Mouse (Mus musculus) E14TG2a.4 (cell line): Measurements from ENCODE around the gene Rbpj.
A peak's percentile ranks its signal among the peaks of the same experiment; 100 is the strongest.

Source experiments
- H3K27me3 ChIP-seq: 2 replicates; pipeline ENCODE4 v1.6.1; 2014; ENCODE audit warnings: low read length, control low read depth; ENCODE audit not compliant: insufficient read depth
- H3K36me3 ChIP-seq: 2 replicates; pipeline ENCODE4 v1.6.1; 2014; ENCODE audit warnings: low read length, control low read depth; ENCODE audit not compliant: insufficient read depth
- H3K4me1 ChIP-seq: replicated peaks from 2 replicates; pipeline ENCODE4 v1.6.1; 2014; ENCODE audit warnings: low read depth, low read length, control low read depth
- H3K4me3 ChIP-seq: replicated peaks from 2 replicates; pipeline ENCODE4 v1.5.1; 2014; ENCODE audit warnings: mild to moderate bottlenecking, low read length
- H3K9me3 ChIP-seq: 2 replicates; pipeline ENCODE4 v1.6.1; 2014; ENCODE audit warnings: low read length, control low read depth
- CTCF ChIP-seq: conservative IDR thresholded peaks from 2 replicates; pipeline ENCODE4 v1.5.1; 2014; ENCODE audit warnings: low read length
- NANOG ChIP-seq: IDR thresholded peaks from 2 replicates; pipeline ENCODE4 v1.6.1; 2014; ENCODE audit warnings: borderline replicate concordance, low read length, mixed read lengths
- POU5F1 ChIP-seq: IDR thresholded peaks from 2 replicates; pipeline ENCODE4 v1.6.1; 2014; ENCODE audit warnings: low read length, borderline replicate concordance

Gene Rbpj

GRCm38 (mm10) chr5:53656596-53656995, 190.6 kb downstream of the Rbpj start:
- H3K9me3 ChIP-seq, result no peaks in the 10 kb centered on the region
- peaks cover 76% of the 10 kb centered on the region for H3K36me3 ChIP-seq
- H3K4me1 ChIP-seq, result peaks cover 68% of the 10 kb centered on the region
- no peak overlapping the region for H3K4me3 ChIP-seq
- no peak for TF ChIP-seq CTCF
- TF ChIP-seq NANOG, result no peak
- TF ChIP-seq POU5F1, result no peak
- H3K27me3 ChIP-seq, result no peaks in the 10 kb centered on the region

- peaks cover 72% of the 10 kb centered on the region for H3K4me1 ChIP-seq
- no peak overlapping the region for H3K4me3 ChIP-seq
- H3K27me3 ChIP-seq, result no peaks in the 10 kb centered on the region
- TF ChIP-seq POU5F1 (no peak), CTCF (peak; percentile 30; the same call in 1 of the 2 replicates), NANOG (no peak)
- H3K9me3 ChIP-seq, result no peaks in the 10 kb centered on the region
- H3K36me3 ChIP-seq, result peaks cover 62% of the 10 kb centered on the region
Measured at GRCm38 (mm10) chr5:53657925-53658324, 192.0 kb downstream of the Rbpj start.

GRCm38 (mm10) chr5:53661508-53661907, 195.6 kb downstream of the Rbpj start:
- Histone ChIP-seq H3K9me3 (no peaks in the 10 kb centered on the region), H3K4me3 (no peak overlapping the region), H3K27me3 (no peaks in the 10 kb centered on the region), H3K4me1 (peaks cover 97% of the 10 kb centered on the region), H3K36me3 (peaks cover 57% of the 10 kb centered on the region)
- TF ChIP-seq CTCF (no peak), POU5F1 (no peak), NANOG (no peak)

- Histone ChIP-seq H3K4me1 (peaks cover 96% of the 10 kb centered on the region), H3K4me3 (no peak overlapping the region), H3K36me3 (peaks cover 48% of the 10 kb centered on the region), H3K27me3 (no peaks in the 10 kb centered on the region), H3K9me3 (no peaks in the 10 kb centered on the region)
- TF ChIP-seq NANOG, result no peak
Measured at GRCm38 (mm10) chr5:53662413-53662812, 196.5 kb downstream of the Rbpj start.

- Histone ChIP-seq H3K9me3 (no peaks in the 10 kb centered on the region), H3K27me3 (no peaks in the 10 kb centered on the region), H3K36me3 (peaks cover 36% of the 10 kb centered on the region), H3K4me3 (no peak overlapping the region), H3K4me1 (peaks cover 96% of the 10 kb centered on the region)
- TF ChIP-seq CTCF (no peak), NANOG (no peak), POU5F1 (no peak)
Measured at GRCm38 (mm10) chr5:53663665-53664064, 197.7 kb downstream of the Rbpj start.

GRCm38 (mm10) chr5:53668021-53668420, 202.1 kb downstream of the Rbpj start:
- H3K36me3 ChIP-seq, result peaks cover 13% of the 10 kb centered on the region; the same call in 1 of the 2 replicates
- H3K4me1 ChIP-seq, result peaks cover 86% of the 10 kb centered on the region
- H3K27me3 ChIP-seq, result no peaks in the 10 kb centered on the region
- TF ChIP-seq CTCF, result no peak
- TF ChIP-seq NANOG, result no peak
- no peak for TF ChIP-seq POU5F1
- H3K9me3 ChIP-seq, result peaks cover 3% of the 10 kb centered on the region
- 0 out of 2 replicates have a peak overlapping the region, but pooled peaks have one; percentile 13 for H3K4me3 ChIP-seq

GRCm38 (mm10) chr5:53670321-53670938, 204.5 kb downstream of the Rbpj start:
- Histone ChIP-seq H3K4me1 (peaks cover 66% of the 10 kb centered on the region), H3K27me3 (no peaks in the 10 kb centered on the region), H3K36me3 (no peaks in the 10 kb centered on the region), H3K9me3 (peaks cover 26% of the 10 kb centered on the region), H3K4me3 (peak overlapping the region; percentile 58; the same call in 1 of the 2 replicates)
- no peak for TF ChIP-seq CTCF
- no peak for TF ChIP-seq NANOG

- Histone ChIP-seq H3K4me1 (peaks cover 57% of the 10 kb centered on the region), H3K4me3 (peak overlapping the region; percentile 50)
- peak; percentile 87 for TF ChIP-seq NANOG
- TF ChIP-seq POU5F1, result no peak
Measured at GRCm38 (mm10) chr5:53671507-53671906, 205.6 kb downstream of the Rbpj start.

GRCm38 (mm10) chr5:53672352-53672751, 206.4 kb downstream of the Rbpj start:
- peak; percentile 74 for TF ChIP-seq CTCF
- TF ChIP-seq POU5F1, result no peak
- no peak for TF ChIP-seq NANOG
- Histone ChIP-seq H3K9me3 (peaks cover 31% of the 10 kb centered on the region), H3K4me1 (peaks cover 54% of the 10 kb centered on the region), H3K27me3 (no peaks in the 10 kb centered on the region), H3K36me3 (no peaks in the 10 kb centered on the region), H3K4me3 (peak overlapping the region; percentile 50)

More at GRCm38 (mm10) chr5:53671507-53671906, 205.6 kb downstream of the Rbpj start:
- H3K27me3 ChIP-seq, result no peaks in the 10 kb centered on the region
- H3K9me3 ChIP-seq, result peaks cover 31% of the 10 kb centered on the region
- H3K36me3 ChIP-seq, result no peaks in the 10 kb centered on the region
